Comparison of ENCODE assay signal across 8 mouse cellular contexts in the genomic region with DNA sequence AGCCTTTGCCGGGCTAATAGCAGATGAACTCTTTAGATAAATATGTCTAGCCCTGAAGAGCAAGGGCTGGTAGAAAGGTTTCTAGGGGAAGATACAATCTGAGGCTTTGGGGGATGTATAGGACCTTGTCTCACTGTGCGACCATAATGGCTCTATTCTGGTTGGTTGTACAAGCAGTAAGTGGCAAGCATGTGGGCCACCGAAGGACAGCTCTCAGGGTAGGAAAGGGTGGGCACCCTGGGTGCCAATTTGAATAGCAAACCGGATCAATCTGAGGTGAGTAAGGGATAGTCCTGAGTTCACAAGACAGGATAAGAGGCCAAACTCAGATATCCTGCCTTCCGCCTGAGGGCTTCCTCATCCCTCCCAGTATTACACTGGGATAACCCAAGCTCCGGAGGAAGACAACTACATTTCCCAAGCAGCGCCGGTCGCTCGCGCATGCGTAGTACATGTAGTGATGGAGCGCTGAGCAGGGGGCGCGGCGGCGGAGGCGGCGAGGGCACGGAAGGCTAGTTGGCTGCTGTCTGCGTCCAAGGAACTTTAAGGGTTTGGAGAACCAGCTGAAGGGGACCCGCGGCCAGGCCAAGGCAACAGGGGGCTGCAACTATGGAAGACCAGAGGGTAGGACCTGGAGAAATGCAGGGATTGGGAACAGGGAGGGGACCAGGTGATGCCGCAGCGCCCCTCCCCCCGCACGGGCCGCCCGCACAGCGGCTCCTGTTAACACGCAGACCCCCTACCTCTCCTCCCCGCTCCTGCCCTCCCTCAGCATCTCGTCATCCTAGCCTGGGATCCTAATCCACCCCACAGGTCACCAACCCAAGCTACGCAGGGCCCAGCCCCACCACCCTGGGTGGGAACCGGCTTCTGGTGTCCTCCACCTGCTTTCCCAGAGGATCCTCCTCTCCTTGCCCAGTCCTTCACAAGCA. TPM values are rescaled to one million over a fixed set of nuclear protein-coding genes. Genes with fewer than 3 reads are reported as not detected.
DNase-seq lines count a peak whose midpoint lies in the region; ATAC-seq and TF ChIP-seq lines count a peak whose summit lies in the region.
"Had no signal": no experiment of that assay in that cellular context is flagged by ENCODE, and none has a peak within 500 bp of the region (broad histone marks: within the 10 kb centered on the region; RNA-seq: fewer than 3 reads in every experiment).

A gene (plus strand): TSS at position 480 of the 932 bp plus-strand sequence.

- H3K36me3 ChIP-seq in ES-Bruce4 (ENCODE audit: control insufficient read depth, insufficient read depth, low read length, poor library complexity, severe bottlenecking): no peaks in the 10 kb centered on the region
- 0 out of 2 replicates have a peak, but pooled peaks cover 4% of the 10 kb centered on the region for H3K36me3 ChIP-seq in neural tube, embryonic 14.5 days (ENCODE audit: control insufficient read depth, insufficient read depth, low read length)

- ATAC-seq in neural tube, embryonic 14.5 days (ENCODE audit: low read depth): peak; percentile 85
- ATAC-seq in erythroblast, adult 5-6 weeks (replicated peaks; ENCODE audit: low FRiP score, poor library complexity, severe bottlenecking): no peak

- TF ChIP-seq POLR2A in ES-Bruce4 (IDR thresholded peaks at IDR 0.05; ENCODE audit: insufficient read depth, low read length): no peak

- intact Hi-C loops in heart, postnatal 36 days (cut with DNase I): no loop called here
- intact Hi-C loops in left cerebral cortex, postnatal 25 days (cut with DNase I): no loop called here

- DNase-seq in 3T3-L1 (ENCODE audit: low read depth, low spot score): peak; percentile 72
- peak; percentile 66 for DNase-seq in embryo, embryonic 11.5 days (ENCODE audit: low read depth, low spot score)
- DNase-seq in heart, postnatal 36 days: peak; percentile 23 to 44
- peak; percentile 85 to 92 for DNase-seq in left cerebral cortex, postnatal 25 days (ENCODE audit: low spot score in 2 of 2)

- no peak for TF ChIP-seq EP300 in ES-Bruce4 (IDR thresholded peaks at IDR 0.05; ENCODE audit: insufficient read depth, low read depth, low read length)

- no peak for TF ChIP-seq CTCF in ES-Bruce4 (IDR thresholded peaks at IDR 0.05; ENCODE audit: low read depth, low read length)

- no peaks in the 10 kb centered on the region for H3K9me3 ChIP-seq in ES-Bruce4 (replicated peaks; ENCODE audit: control insufficient read depth, insufficient read depth, low read length, poor library complexity, severe bottlenecking)
- no peaks in the 10 kb centered on the region for H3K9me3 ChIP-seq in neural tube, embryonic 14.5 days (ENCODE audit: control insufficient read depth, low read length)

- no peak within 1 kb of the TSS for H3K27ac ChIP-seq in ES-Bruce4 (ENCODE audit: insufficient read depth, low read length)
- H3K27ac ChIP-seq in neural tube, embryonic 14.5 days (ENCODE audit: low read depth, low read length): peak within 1 kb of the TSS; percentile 55

- peak within 1 kb of the TSS; percentile 48 for H3K4me2 ChIP-seq in neural tube, embryonic 14.5 days (ENCODE audit: low read depth, low read length)

- H3K4me3 ChIP-seq in ES-Bruce4 (ENCODE audit: low read depth, low read length): peak within 1 kb of the TSS; percentile 72
- peak within 1 kb of the TSS; percentile 74 for H3K4me3 ChIP-seq in neural tube, embryonic 14.5 days (ENCODE audit: low read depth, low read length)

- WGBS in neural tube, embryonic 14.5 days: 13% methylated on average over 26 of the region's 35 CpGs

- no peaks in the 10 kb centered on the region for H3K27me3 ChIP-seq in ES-Bruce4 (ENCODE audit: control insufficient read depth, insufficient read depth, low read length, poor library complexity, severe bottlenecking)
- no peaks in the 10 kb centered on the region for H3K27me3 ChIP-seq in neural tube, embryonic 14.5 days (ENCODE audit: control insufficient read depth, insufficient read depth, low read length)

- peak within 1 kb of the TSS; percentile 17 for H3K9ac ChIP-seq in ES-Bruce4 (ENCODE audit: low read depth, poor library complexity, severe bottlenecking)
- peak within 1 kb of the TSS; percentile 70 for H3K9ac ChIP-seq in neural tube, embryonic 14.5 days (replicated peaks; ENCODE audit: low read depth, low read length)

- no peaks in the 10 kb centered on the region for H3K4me1 ChIP-seq in ES-Bruce4 (ENCODE audit: control insufficient read depth, insufficient read depth, low read length)
- peaks cover 4% of the 10 kb centered on the region; the same call in 1 of the 2 replicates for H3K4me1 ChIP-seq in neural tube, embryonic 14.5 days (ENCODE audit: control insufficient read depth, insufficient read depth, low read length)

RNA-seq across cellular contexts. Expression of the gene that starts here (rescaled TPM):
- polyA plus RNA-seq in ES-Bruce4 (2011; ENCODE audit: insufficient read depth, insufficient read length, low read depth, missing spikeins): 22.0 and 46.7 TPM in 2 replicates
- total RNA-seq in heart, postnatal 36 days (2021): not detected
- total RNA-seq in left cerebral cortex, postnatal 25 days (2021): 10 to 100 TPM; 70.5 to 78.8 TPM
- polyA plus RNA-seq in neural tube, embryonic 14.5 days (2014; fragmentation: Nextera tagmentation; extraction: Ambion mirVana): 155 and 188 TPM in 2 replicates
- total RNA-seq in erythroblast, adult 5-6 weeks (2015; ENCODE audit: low replicate concordance): not detected in 2 replicates
- total RNA-seq in erythroblast, adult 5-6 weeks (2017; ENCODE audit: low replicate concordance): not detected in 2 replicates
- total RNA-seq: heart, adult 18-20 months had no signal

Comparison
In these comparisons a context has a peak if more than half of its experiments do, and no peak if none do; other contexts are left out.
1. RNA of the gene that starts here (total RNA-seq): 70.5 to 78.8 TPM in left cerebral cortex, postnatal 25 days; not detected in heart, postnatal 36 days and not detected in erythroblast, adult 5-6 weeks; every median in the first group is over 10 times any median in the second.
2. Peak in DNase-seq in heart, postnatal 36 days; RNA of the gene not detected or under 1 TPM.
3. DNase-seq: peak in every context shown above with its lines; median percentile 88 in left cerebral cortex, postnatal 25 days; 72 in 3T3-L1; 66 in embryo, embryonic 11.5 days; 34 in heart, postnatal 36 days.